Mouse (Mus musculus) kidney, embryonic 15.5 days (tissue): ENCODE measurements at regions not wholly inside any gene's neighbourhood (a gene's known extent, or its start where the extent isn't known, plus 50 kb on each side); places are given as distances from the start of the nearest gene placed in this dataset.

Source experiments
- ATAC-seq: fragments of 200-750 bp; cut with Nextera tagmentation; replicated peaks from 2 replicates; pipeline ENCODE4 v1.8.0; 2017; ENCODE audit warnings: moderate TSS enrichment; ENCODE audit not compliant: low FRiP score
- H3K27ac ChIP-seq: fragments of 300-500 bp; sonication (generic); 2 replicates; pipeline ENCODE4 v1.5.1; 2015; ENCODE audit warnings: mild to moderate bottlenecking, inconsistent platforms
- H3K27me3 ChIP-seq: fragments of 300-500 bp; sonication (generic); 2 replicates; pipeline ENCODE4 v1.6.1; 2015; ENCODE audit warnings: inconsistent platforms
- H3K36me3 ChIP-seq: fragments of 300-500 bp; sonication (generic); 2 replicates; pipeline ENCODE4 v1.6.1; 2015; ENCODE audit warnings: inconsistent platforms
- H3K4me1 ChIP-seq: fragments of 300-500 bp; sonication (generic); 2 replicates; pipeline ENCODE4 v1.6.1; 2015; ENCODE audit warnings: inconsistent platforms
- H3K4me2 ChIP-seq: fragments of 300-500 bp; sonication (generic); 2 replicates; pipeline ENCODE4 v1.6.1; 2015; ENCODE audit warnings: moderate library complexity, mild to moderate bottlenecking, inconsistent platforms
- H3K4me3 ChIP-seq: fragments of 300-500 bp; sonication (generic); replicated peaks from 2 replicates; pipeline ENCODE4 v1.5.1; 2015; ENCODE audit warnings: mild to moderate bottlenecking, inconsistent platforms
- H3K9ac ChIP-seq: fragments of 300-500 bp; sonication (generic); 2 replicates; pipeline ENCODE4 v1.6.1; 2015; ENCODE audit warnings: mild to moderate bottlenecking, inconsistent platforms
- H3K9me3 ChIP-seq: fragments of 300-500 bp; sonication (generic); replicated peaks from 2 replicates; pipeline ENCODE4 v1.6.1; 2016; ENCODE audit warnings: inconsistent platforms
- WGBS: fragments of 180-500 bp; shearing (Covaris S2); methylation state at CpG from one replicate; pipeline ENCODE4 v1.1.7; 2015; ENCODE audit warnings: mixed read lengths; 5-methylcytosine and 5-hydroxymethylcytosine counted together

GRCm38 (mm10) chr11:71881841-71882240 is 132.1 kb downstream of the Wscd1 start:
- ATAC-seq = no peak
- H3K9me3 ChIP-seq = no peaks in the 10 kb centered on the region

GRCm38 (mm10) chr11:71871297-71871696 is 121.6 kb downstream of the Wscd1 start:
- Histone ChIP-seq H3K27ac (no peak overlapping the region), H3K4me2 (no peak overlapping the region), H3K4me3 (no peak overlapping the region), H3K9ac (no peak overlapping the region), H3K9me3 (no peaks in the 10 kb centered on the region), H3K36me3 (no peaks in the 10 kb centered on the region), H3K4me1 (peaks cover 13% of the 10 kb centered on the region), H3K27me3 (no peaks in the 10 kb centered on the region)
- 38% methylated on average over 7 of the region's 7 CpGs for WGBS
- no peak for ATAC-seq

More at GRCm38 (mm10) chr11:71881841-71882240, 132.1 kb downstream of the Wscd1 start:
- H3K27me3 ChIP-seq = no peaks in the 10 kb centered on the region
- H3K4me1 ChIP-seq = no peaks in the 10 kb centered on the region
- H3K36me3 ChIP-seq = no peaks in the 10 kb centered on the region
- no peak overlapping the region for H3K4me3 ChIP-seq
- H3K27ac ChIP-seq = no peak overlapping the region
- H3K9ac ChIP-seq = no peak overlapping the region
- no peak overlapping the region for H3K4me2 ChIP-seq
- 80% methylated on average over 1 of the region's 1 CpGs for WGBS

DNA sequence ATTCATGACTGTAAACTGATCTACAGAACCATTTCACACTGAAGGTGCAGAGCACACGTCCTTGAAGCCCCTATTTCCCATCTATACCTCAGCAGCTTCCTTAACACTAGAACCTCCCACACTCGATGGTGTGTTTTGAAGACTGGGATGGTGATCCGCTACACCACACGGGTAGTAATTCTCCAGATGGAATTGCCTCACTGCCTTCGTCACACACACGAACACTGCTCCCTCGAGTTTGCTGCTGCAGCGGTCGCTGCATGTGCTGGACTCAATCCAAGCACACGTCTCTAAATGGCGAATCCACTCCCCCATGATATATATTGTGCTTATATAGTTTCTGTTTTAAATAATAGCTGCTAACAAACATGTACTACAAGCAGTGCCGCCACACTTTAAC is 117.0 kb downstream of the Wscd1 start:
- H3K4me1 ChIP-seq = peaks cover 7% of the 10 kb centered on the region
- H3K36me3 ChIP-seq = no peaks in the 10 kb centered on the region
- no peak overlapping the region for H3K4me2 ChIP-seq
- WGBS = 56% methylated on average over 12 of the region's 12 CpGs
- no peak overlapping the region for H3K4me3 ChIP-seq
- no peak overlapping the region for H3K9ac ChIP-seq
- ATAC-seq = no peak
- no peak overlapping the region for H3K27ac ChIP-seq
- no peaks in the 10 kb centered on the region for H3K27me3 ChIP-seq
- no peaks in the 10 kb centered on the region for H3K9me3 ChIP-seq

DNA sequence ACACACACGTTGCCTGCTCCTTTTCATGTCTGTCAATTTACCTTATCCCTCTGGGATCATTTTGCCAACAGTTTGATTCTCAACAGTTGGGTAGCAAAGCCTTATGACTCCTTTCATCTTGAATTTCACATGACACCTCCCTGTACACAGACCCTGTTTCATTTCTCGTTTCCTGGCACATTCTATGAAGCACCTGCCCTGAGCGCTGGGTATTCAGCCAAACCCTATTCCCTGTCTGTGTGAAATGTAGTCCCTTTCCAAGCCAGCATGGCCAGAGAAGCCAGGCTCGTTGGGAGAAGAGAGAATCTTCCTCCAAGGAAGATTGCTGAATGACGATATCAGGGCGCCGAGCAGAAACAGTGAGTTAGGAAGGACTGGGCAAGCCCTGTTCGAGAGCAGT is 108.2 kb downstream of the Wscd1 start:
- Histone ChIP-seq H3K4me1 (no peaks in the 10 kb centered on the region), H3K4me2 (no peak overlapping the region), H3K36me3 (no peaks in the 10 kb centered on the region), H3K27me3 (no peaks in the 10 kb centered on the region), H3K27ac (no peak overlapping the region), H3K9ac (no peak overlapping the region), H3K9me3 (no peaks in the 10 kb centered on the region), H3K4me3 (no peak overlapping the region)
- no peak for ATAC-seq
- 78% methylated on average over 8 of the region's 8 CpGs for WGBS

DNA sequence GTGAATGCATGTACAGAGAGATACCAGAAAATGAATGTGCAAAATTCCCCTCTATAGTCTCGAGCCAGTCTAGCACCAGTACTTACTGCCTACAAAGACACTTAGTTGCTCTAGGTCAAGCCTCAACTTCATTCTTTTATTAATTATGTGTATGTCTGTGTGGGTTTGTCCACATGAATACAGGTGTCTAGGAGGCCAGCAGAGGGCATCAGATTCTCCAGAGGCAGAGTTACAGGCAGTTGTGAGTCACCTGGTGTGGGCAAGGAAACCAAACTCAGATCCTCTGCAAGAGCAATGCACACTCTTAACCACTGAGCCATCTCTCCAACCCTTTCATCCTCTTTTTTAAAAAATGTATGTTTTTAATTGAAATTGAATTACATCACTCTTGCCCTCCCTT is 105.8 kb downstream of the Wscd1 start:
- Histone ChIP-seq H3K36me3 (no peaks in the 10 kb centered on the region), H3K4me3 (no peak overlapping the region), H3K4me2 (no peak overlapping the region), H3K4me1 (no peaks in the 10 kb centered on the region), H3K27me3 (peaks cover under 1% of the 10 kb centered on the region; the same call in 1 of the 2 replicates), H3K27ac (no peak overlapping the region), H3K9me3 (no peaks in the 10 kb centered on the region), H3K9ac (no peak overlapping the region)
- ATAC-seq = no peak
- WGBS = 83% methylated on average over 1 of the region's 1 CpGs

DNA sequence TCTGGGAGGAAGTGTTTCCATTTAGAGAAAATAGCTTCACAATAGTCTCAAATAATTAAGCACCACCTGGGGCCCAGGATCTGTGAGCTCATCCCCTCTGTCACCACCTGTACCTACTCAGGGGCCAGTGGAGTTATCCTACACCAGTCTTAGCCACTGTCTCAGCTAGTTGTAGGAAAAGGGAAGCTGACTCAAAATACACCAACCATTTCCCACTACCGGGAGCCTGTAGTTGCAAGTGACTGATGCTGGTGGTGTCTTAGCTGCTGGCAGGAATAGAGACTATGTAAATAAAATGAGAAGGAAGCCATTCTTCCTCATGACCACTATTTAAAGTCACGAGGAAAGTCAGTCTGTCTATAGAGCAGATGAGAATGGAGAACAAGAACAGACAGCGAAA is 105.3 kb downstream of the Wscd1 start:
- Histone ChIP-seq H3K27me3 (peaks cover 3% of the 10 kb centered on the region; the same call in 1 of the 2 replicates), H3K9ac (no peak overlapping the region), H3K4me1 (no peaks in the 10 kb centered on the region), H3K4me3 (no peak overlapping the region), H3K36me3 (no peaks in the 10 kb centered on the region), H3K9me3 (no peaks in the 10 kb centered on the region), H3K4me2 (no peak overlapping the region), H3K27ac (no peak overlapping the region)
- ATAC-seq = no peak
- WGBS = 87% methylated on average over 3 of the region's 3 CpGs

- no peak overlapping the region for H3K4me2 ChIP-seq
- H3K4me3 ChIP-seq = no peak overlapping the region
- peaks cover 3% of the 10 kb centered on the region; the same call in 1 of the 2 replicates for H3K27me3 ChIP-seq
- no peak for ATAC-seq
- H3K9ac ChIP-seq = no peak overlapping the region
- H3K9me3 ChIP-seq = no peaks in the 10 kb centered on the region
- H3K36me3 ChIP-seq = no peaks in the 10 kb centered on the region
- no peaks in the 10 kb centered on the region for H3K4me1 ChIP-seq
- 53% methylated on average over 9 of the region's 9 CpGs for WGBS
- no peak overlapping the region for H3K27ac ChIP-seq
Measured at GRCm38 (mm10) chr11:71847684-71848367, 98.1 kb downstream of the Wscd1 start.

DNA sequence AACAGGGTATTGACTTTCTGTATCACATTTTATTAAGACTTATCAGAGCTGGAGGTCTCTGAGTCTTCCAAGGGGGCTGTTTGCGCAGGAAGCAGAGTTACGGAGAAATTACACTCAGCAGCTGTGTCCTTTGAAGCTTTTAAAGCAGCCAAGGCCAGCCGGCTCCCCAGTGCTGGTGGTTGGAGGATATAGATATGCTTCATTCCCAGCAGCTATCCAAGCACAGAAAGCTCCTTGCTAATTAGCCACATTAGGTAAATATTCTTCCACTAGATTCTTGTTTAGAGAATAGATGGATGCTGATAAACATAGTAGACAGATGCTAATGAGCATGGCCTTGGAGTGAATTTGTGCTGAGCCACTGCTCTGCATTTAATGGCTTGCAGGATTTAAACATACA is 96.8 kb downstream of the Wscd1 start:
- no peak overlapping the region for H3K9ac ChIP-seq
- no peak overlapping the region for H3K4me3 ChIP-seq
- 44% methylated on average over 3 of the region's 3 CpGs for WGBS
- no peak overlapping the region for H3K4me2 ChIP-seq
- H3K36me3 ChIP-seq = no peaks in the 10 kb centered on the region
- ATAC-seq = no peak
- peaks cover 3% of the 10 kb centered on the region; the same call in 1 of the 2 replicates for H3K27me3 ChIP-seq
- H3K9me3 ChIP-seq = no peaks in the 10 kb centered on the region
- H3K27ac ChIP-seq = no peak overlapping the region
- no peaks in the 10 kb centered on the region for H3K4me1 ChIP-seq

- H3K27ac ChIP-seq = no peak overlapping the region
- H3K4me3 ChIP-seq = no peak overlapping the region
- no peaks in the 10 kb centered on the region for H3K27me3 ChIP-seq
- no peak overlapping the region for H3K4me2 ChIP-seq
- 55% methylated on average over 8 of the region's 8 CpGs for WGBS
- H3K4me1 ChIP-seq = no peaks in the 10 kb centered on the region
- H3K9ac ChIP-seq = no peak overlapping the region
- ATAC-seq = no peak
- no peaks in the 10 kb centered on the region for H3K36me3 ChIP-seq
- no peaks in the 10 kb centered on the region for H3K9me3 ChIP-seq
Measured at GRCm38 (mm10) chr11:71840635-71841443, 91.1 kb downstream of the Wscd1 start.
